Mouse (Mus musculus): ENCODE measurements around the gene Trim17.

Gene Trim17

DNA sequence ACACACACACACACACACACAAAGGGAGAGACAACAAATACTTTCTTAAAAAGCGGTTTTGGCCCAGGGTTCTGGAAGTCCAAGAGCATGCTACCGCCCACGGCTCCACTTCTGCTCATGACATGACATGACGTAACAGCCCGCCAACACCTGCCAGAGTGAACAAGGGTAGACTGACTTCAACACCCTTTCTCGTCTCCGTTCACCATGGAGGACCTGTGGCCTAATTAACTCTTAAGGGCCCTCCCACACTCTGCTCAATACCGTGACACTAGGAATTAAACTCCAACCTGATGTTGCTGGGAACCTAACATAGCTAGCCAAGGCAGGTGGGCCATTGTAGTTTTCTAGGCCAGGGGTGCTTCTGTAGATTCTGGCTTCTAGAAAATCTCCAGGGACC, 14.5 kb downstream of the Trim17 start:
- in situ Hi-C loops (cut with MseI, MboI), result no loop called here

DNA sequence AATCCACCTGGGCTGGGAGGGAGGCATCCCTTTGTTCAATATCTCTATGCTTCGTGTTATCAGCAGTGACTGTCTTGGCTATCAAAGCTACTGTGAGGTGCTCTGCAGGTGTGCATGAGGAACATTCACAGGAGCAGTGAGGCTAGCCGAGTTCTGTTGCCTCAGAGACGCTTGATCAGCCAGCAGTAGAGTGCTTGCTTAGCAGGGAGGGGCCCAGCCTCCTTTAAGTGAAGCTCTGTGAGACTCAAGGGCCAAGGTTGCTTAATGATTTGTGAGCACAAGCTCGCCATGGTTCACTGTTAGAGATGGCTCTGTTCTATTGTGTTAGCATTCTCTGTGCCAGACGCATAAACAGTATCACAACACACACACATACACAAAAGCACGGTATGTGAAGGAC, 15.2 kb downstream of the Trim17 start:
- in situ Hi-C loops (cut with MseI, MboI), result no loop called here

GRCm38 (mm10) chr11:58970831-58971530, 16.5 kb downstream of the Trim17 start:
- in situ Hi-C loops (cut with MseI, MboI), result no loop called here

GRCm38 (mm10) chr11:58971796-58972195, 17.3 kb downstream of the Trim17 start:
- in situ Hi-C loops (cut with MseI, MboI), result no loop called here

GRCm38 (mm10) chr11:58974414-58974813, 19.9 kb downstream of the Trim17 start:
- in situ Hi-C loops (cut with MseI, MboI), result no loop called here

DNA sequence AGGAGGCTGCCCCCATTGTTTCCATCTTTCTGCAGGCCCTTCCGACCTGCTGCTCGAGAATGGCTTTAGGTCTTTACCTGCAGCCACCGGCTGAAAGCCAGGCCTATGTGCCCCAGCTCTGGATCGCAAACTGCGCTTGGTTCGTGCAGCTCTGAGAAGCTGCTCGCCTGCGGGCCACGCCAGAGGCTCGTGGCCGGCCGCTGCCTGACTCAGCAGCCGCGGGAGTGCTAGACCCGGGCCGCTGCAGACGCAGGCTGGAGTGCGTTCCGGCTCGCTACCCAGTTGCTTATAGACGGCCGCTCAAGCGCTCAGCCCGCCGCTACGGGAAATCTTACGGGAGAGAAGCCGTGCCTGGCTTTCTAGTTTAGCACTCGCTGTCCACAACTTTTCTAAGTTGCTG, 22.7 kb downstream of the Trim17 start:
- in situ Hi-C loops (cut with MseI, MboI), result no loop called here

DNA sequence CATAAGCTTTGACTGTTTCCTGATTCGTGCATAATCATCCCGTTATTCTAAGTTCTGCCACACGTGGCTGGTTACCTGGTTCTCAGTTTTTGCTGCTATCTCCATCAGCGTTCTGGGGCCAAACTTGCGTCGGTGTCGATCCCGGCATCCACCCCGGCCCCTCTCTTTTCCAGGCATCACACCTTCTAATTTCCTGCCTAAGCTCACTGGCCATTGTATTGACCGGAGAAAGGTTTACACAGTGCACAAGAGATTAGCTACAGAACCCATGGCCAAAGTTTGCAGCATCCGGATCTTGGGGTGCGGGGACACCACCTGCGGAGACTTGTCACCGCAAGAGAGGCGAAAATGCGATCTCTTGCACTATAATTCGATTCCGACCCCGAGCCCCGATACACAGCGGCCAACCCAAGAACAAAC, 23.1 kb downstream of the Trim17 start:
- in situ Hi-C loops (cut with MseI, MboI), result no loop called here

GRCm38 (mm10) chr11:58978027-58978705, 23.7 kb downstream of the Trim17 start, which contains the start of gene Trim11:
Gene Trim11, plus strand, starts transcription at chr11:58978093.
- in situ Hi-C loops (cut with MseI, MboI), result no loop called here

DNA sequence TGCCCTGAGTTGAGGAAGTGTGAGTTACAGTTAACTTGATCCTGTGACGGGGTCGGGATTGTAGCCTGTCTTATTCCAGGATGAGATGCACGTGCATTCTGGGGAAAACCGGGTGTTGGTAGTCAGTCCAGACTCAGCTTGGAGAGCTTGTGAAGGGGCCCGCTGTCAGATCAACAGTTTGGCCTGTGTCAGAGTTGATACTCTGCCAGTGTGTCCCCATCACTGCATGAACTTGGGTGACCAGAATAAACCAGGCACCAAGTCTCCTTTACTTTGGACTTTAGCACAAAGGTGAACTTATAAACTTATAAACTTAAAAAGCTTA, 24.2 kb downstream of the Trim17 start:
- in situ Hi-C loops (cut with MseI, MboI), result no loop called here

DNA sequence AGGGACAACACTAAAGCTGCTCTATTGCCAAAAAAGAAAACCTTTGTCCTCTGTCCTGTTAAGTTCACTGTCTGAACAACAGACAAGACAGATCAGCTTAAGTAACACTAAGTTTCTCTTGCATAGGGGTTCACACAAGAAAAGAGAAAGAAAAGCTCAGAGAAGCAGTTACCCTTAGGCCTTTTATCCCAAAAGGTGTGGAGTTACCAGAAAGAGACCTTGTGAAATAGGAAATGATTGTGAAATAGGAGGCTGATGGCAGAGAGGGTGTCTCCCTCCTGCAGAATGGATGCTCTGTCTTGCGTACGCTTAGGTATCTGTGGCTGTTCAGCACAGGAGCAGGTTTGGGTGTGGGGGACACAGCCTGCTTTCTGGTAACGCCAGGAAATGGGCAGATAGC, 24.7 kb downstream of the Trim17 start:
- in situ Hi-C loops (cut with MseI, MboI), result no loop called here

GRCm38 (mm10) chr11:58979661-58980060, 25.2 kb downstream of the Trim17 start:
- in situ Hi-C loops (cut with MseI, MboI), result no loop called here

- in situ Hi-C loops (cut with MseI, MboI), result no loop called here
These were observed 26.0 kb downstream of the Trim17 start for GRCm38 (mm10) chr11:58980381-58980990.

DNA sequence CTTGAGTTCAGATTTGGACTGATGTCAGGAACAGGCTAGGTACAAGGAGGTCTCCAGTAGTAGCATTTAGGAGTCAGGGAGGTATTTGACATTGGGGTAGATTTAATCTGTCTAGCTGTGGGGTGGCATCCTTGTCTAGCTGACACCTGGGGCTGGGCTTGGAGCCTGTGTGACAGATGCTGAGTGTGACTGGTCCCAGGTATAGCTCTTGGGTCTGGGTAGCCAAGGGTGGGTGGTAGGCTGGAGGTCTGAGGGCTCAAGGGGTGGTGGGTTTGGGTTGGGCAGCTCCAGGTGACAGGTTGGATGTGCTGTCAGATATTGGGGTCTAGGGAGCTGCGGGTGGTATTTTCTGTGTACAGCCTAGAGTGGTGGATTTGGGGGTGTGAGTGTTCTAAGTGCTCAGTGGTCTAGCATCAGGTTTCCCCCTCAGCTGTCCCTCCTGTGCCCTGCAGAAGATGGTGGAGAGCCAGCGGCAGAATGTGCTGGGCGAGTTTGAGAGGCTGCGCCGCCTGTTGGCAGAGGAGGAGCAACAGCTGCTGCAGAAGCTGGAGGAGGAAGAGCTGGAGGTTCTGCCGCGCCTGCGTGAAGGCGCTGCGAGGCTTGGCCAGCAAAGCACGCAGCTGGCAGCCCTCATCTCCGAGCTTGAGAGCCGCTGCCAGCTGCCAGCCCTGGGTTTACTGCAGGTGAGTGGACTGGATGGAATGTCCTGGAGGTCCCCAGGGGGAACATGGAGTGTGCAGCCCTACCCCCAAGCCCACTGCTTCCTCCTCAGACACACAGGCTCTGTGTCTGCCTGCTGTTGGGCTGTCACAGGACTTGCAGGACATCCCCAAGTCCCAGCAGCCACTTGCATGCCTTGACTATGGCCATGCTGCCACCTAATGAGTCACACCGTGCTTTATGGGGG, 27.3 kb downstream of the Trim17 start:
- in situ Hi-C loops (cut with MseI, MboI), result no loop called here

DNA sequence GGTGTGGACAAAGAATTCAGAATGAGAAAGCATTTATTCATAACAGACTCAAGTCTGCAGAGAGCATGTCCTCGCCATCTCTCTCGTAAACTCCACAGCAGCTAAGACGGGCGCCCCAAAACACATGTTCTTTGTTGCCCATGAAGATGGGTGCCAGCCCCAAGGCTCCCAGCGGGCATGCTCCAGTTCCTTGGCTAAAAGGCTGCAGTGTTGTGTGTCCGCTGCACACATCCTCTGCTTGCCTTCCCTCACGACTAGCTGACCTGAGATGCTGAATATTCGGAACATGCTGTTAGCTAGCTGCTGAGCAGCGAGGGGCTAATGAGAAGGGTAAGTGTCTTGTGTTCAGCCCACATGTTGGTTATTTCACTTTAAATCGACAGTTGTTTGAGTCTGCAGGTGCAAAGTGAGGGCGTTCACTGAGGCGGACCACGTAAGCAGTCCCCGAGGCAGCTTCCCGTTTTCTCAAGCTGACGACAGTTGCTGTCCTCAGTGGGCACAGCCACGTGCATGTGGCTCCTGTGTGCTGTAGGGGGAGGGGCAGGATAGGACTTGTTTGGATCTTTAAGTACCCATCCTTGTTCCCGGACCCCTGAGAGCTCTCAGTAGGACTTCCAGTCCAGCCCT, 28.1 kb downstream of the Trim17 start:
- in situ Hi-C loops (cut with MseI, MboI), result no loop called here

GRCm38 (mm10) chr11:58983691-58984341, 29.3 kb downstream of the Trim17 start:
- in situ Hi-C loops (cut with MseI, MboI), result no loop called here

DNA sequence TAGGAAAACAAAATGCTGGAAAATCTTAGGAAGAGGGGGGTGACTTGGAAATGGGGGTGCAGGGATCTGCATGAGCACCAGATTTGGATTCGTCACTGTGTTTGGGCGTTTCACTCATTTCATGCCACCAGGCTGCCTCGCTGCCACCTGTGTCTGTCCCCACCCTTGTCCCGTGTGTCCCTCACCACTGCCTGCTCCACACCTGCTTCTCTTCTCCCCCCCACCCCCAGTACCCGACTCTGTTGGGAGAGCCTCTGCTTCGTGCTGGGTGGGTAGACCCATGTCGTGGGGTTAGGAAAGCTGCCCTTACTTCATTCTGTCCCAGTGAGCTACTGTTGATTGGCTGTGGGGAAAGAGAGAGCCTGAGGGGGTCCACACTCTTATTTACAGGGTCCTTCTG, 30.2 kb downstream of the Trim17 start:
- in situ Hi-C loops (cut with MseI, MboI), result no loop called here

DNA sequence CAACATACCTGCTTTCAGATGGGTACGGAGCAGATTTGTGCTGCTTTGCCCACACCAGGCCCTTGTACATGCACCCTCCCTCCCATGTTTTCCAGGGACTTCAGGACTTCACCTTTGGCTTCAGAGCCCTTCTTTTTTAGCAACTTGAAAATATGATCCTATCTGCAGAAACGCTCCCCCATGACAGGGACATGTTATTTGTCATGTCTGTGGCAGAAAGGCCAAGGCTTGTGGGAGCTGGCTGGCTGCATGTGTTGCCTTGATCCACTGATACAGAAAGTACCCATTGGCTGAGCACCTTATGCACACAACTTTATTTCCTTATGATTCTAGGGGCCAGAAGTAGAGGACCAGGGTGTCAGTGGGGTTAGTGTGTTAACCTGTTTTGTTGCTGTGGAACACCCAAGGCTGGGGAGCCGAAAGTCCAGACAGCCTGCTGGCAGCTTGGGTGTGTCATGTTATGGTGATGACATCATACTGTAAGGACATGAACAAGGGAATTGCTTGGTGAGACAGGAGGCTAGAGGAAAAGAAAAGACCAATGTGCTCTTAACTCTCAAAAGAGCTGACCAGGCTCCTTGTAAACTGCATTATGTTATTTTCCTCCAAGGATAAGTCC, 30.9 kb downstream of the Trim17 start:
- in situ Hi-C loops (cut with MseI, MboI), result no loop called here

- in situ Hi-C loops (cut with MseI, MboI), result no loop called here
These were observed 34.7 kb downstream of the Trim17 start for GRCm38 (mm10) chr11:58989166-58989565.

GRCm38 (mm10) chr11:58990141-58990540, 35.7 kb downstream of the Trim17 start:
- in situ Hi-C loops (cut with MseI, MboI), result no loop called here

GRCm38 (mm10) chr11:58990794-58991193, 36.3 kb downstream of the Trim17 start:
- in situ Hi-C loops (cut with MseI, MboI), result no loop called here

DNA sequence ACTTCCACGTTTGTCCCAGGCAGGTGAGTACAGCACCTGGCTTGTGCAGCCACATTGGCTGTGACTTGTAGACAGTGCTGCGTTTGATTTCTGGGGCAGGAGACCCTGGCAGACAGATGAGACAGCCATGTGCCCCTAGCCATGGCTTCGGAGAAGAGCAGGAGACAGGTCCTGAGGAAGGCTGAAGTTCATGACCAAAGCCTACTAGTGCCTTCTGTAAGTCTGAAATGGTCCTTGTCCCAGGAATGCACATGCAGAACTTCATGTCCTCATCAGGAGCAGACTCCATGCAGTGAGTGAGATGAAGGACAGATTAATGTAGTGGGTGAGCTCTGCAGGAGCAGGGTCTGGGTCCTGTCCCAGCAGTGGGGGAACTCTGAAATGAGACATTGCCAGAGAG, 37.4 kb downstream of the Trim17 start:
- in situ Hi-C loops (cut with MseI, MboI), result no loop called here
